Mouse (Mus musculus): ENCODE data around the gene Pdp2.

DNA sequence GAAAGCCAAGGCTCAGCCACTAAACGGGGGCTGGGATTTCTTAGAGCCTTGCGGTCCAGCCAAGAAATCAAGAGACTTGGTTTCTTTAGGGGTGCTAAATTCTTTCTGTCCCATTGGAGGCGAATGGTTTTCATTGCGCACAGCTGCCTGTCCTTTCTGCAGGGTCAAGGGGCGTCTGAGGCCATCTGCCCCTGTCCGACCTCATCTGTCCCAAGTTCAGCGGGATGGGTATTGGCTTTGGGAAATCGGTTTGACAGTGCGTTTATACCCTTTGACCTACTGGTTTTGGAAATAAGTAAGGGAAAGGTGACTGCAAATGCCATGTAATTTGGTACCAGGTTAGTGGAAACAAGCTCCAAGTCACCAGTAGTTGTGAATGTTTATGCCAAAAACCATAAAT is 605 bp downstream of the Pdp2 start:
- TF ChIP-seq CTCF (IDR thresholded peaks at IDR 0.05; ENCODE audit: borderline replicate concordance, extremely low read depth, insufficient read depth, insufficient read length) (no peak), POLR2A (IDR thresholded peaks at IDR 0.05; ENCODE audit: borderline replicate concordance, extremely low read depth, insufficient read depth, insufficient read length, poor library complexity, severe bottlenecking) (no peak)

Data from brain, embryonic 14.5 days (tissue).